Mouse (Mus musculus): ENCODE results near the gene Pir. TPM values are rescaled to one million over a fixed set of nuclear protein-coding genes. Genes with fewer than 3 reads are reported as not detected.

The Pir gene
- polyA plus RNA-seq, 1 experiment = 28.0 TPM

GRCm38 (mm10) chrX:164374586-164374985 is 105.4 kb downstream of the Pir start:
- Histone ChIP-seq H3K27ac (ENCODE audit: insufficient read depth, low read length) (no peak overlapping the region), H3K9me3 (replicated peaks; ENCODE audit: control insufficient read depth, insufficient read depth, low read length, poor library complexity, severe bottlenecking) (no peaks in the 10 kb centered on the region), H3K4me3 (ENCODE audit: low read depth, low read length) (no peak overlapping the region), H3K4me1 (ENCODE audit: control insufficient read depth, insufficient read depth, low read length) (no peaks in the 10 kb centered on the region), H3K36me3 (ENCODE audit: control insufficient read depth, insufficient read depth, low read length, poor library complexity, severe bottlenecking) (no peaks in the 10 kb centered on the region), H3K27me3 (ENCODE audit: control insufficient read depth, insufficient read depth, low read length, poor library complexity, severe bottlenecking) (no peaks in the 10 kb centered on the region), H3K9ac (ENCODE audit: low read depth, poor library complexity, severe bottlenecking) (no peak overlapping the region)
- TF ChIP-seq CTCF (IDR thresholded peaks at IDR 0.05; ENCODE audit: low read depth, low read length) (no peak), POLR2A (IDR thresholded peaks at IDR 0.05; ENCODE audit: insufficient read depth, low read length) (no peak), EP300 (IDR thresholded peaks at IDR 0.05; ENCODE audit: insufficient read depth, low read depth, low read length) (no peak)

GRCm38 (mm10) chrX:164379721-164380120 is 110.5 kb downstream of the Pir start:
- no peak overlapping the region for H3K27ac ChIP-seq (ENCODE audit: insufficient read depth, low read length)
- no peak overlapping the region for H3K4me3 ChIP-seq (ENCODE audit: low read depth, low read length)
- TF ChIP-seq POLR2A (IDR thresholded peaks at IDR 0.05; ENCODE audit: insufficient read depth, low read length) = no peak
- no peak for TF ChIP-seq EP300 (IDR thresholded peaks at IDR 0.05; ENCODE audit: insufficient read depth, low read depth, low read length)
- no peak for TF ChIP-seq CTCF (IDR thresholded peaks at IDR 0.05; ENCODE audit: low read depth, low read length)
- H3K4me1 ChIP-seq (ENCODE audit: control insufficient read depth, insufficient read depth, low read length) = no peaks in the 10 kb centered on the region
- H3K9ac ChIP-seq (ENCODE audit: low read depth, poor library complexity, severe bottlenecking) = no peak overlapping the region
- no peaks in the 10 kb centered on the region for H3K36me3 ChIP-seq (ENCODE audit: control insufficient read depth, insufficient read depth, low read length, poor library complexity, severe bottlenecking)
- H3K27me3 ChIP-seq (ENCODE audit: control insufficient read depth, insufficient read depth, low read length, poor library complexity, severe bottlenecking) = no peaks in the 10 kb centered on the region
- H3K9me3 ChIP-seq (replicated peaks; ENCODE audit: control insufficient read depth, insufficient read depth, low read length, poor library complexity, severe bottlenecking) = no peaks in the 10 kb centered on the region

- H3K9me3 ChIP-seq (replicated peaks; ENCODE audit: control insufficient read depth, insufficient read depth, low read length, poor library complexity, severe bottlenecking) = no peaks in the 10 kb centered on the region
- H3K4me1 ChIP-seq (ENCODE audit: control insufficient read depth, insufficient read depth, low read length) = no peaks in the 10 kb centered on the region
- H3K9ac ChIP-seq (ENCODE audit: low read depth, poor library complexity, severe bottlenecking) = peak overlapping the region; percentile 74
- peak overlapping the region; percentile 98 for H3K27ac ChIP-seq (ENCODE audit: insufficient read depth, low read length)
- TF ChIP-seq POLR2A (IDR thresholded peaks at IDR 0.05; ENCODE audit: insufficient read depth, low read length) (peak; percentile 65), EP300 (IDR thresholded peaks at IDR 0.05; ENCODE audit: insufficient read depth, low read depth, low read length) (peak; percentile 46; the same call in 1 of the 2 replicates), CTCF (IDR thresholded peaks at IDR 0.05; ENCODE audit: low read depth, low read length) (no peak)
- H3K4me3 ChIP-seq (ENCODE audit: low read depth, low read length) = peak overlapping the region; percentile 79
- H3K27me3 ChIP-seq (ENCODE audit: control insufficient read depth, insufficient read depth, low read length, poor library complexity, severe bottlenecking) = no peaks in the 10 kb centered on the region
- no peaks in the 10 kb centered on the region for H3K36me3 ChIP-seq (ENCODE audit: control insufficient read depth, insufficient read depth, low read length, poor library complexity, severe bottlenecking)
These were observed 112.6 kb downstream of the Pir start for GRCm38 (mm10) chrX:164381618-164382408.

DNA sequence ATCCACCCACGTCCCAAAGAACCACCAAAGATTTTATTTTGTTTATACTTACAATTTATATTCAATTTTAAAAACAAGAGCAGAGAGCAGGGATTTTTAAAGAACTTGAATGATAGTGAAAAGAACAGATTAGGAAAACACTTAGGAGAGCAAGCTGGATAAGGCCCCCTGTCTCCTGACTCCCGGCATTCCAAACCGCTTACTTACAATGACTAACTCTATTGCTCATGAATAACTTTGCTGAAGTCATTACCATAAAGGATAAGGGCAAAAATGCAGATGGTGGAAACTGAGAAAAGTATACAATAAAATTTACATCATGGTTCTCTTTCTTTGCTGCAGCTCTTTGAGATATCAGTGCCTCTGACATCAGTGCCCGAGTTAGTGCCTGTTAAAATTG is 124.9 kb downstream of the Pir start:
- H3K9me3 ChIP-seq (replicated peaks; ENCODE audit: control insufficient read depth, insufficient read depth, low read length, poor library complexity, severe bottlenecking) = no peaks in the 10 kb centered on the region
- TF ChIP-seq POLR2A (IDR thresholded peaks at IDR 0.05; ENCODE audit: insufficient read depth, low read length) (no peak), CTCF (IDR thresholded peaks at IDR 0.05; ENCODE audit: low read depth, low read length) (no peak), EP300 (IDR thresholded peaks at IDR 0.05; ENCODE audit: insufficient read depth, low read depth, low read length) (no peak)
- H3K4me1 ChIP-seq (ENCODE audit: control insufficient read depth, insufficient read depth, low read length) = no peaks in the 10 kb centered on the region
- no peaks in the 10 kb centered on the region for H3K27me3 ChIP-seq (ENCODE audit: control insufficient read depth, insufficient read depth, low read length, poor library complexity, severe bottlenecking)
- H3K36me3 ChIP-seq (ENCODE audit: control insufficient read depth, insufficient read depth, low read length, poor library complexity, severe bottlenecking) = no peaks in the 10 kb centered on the region
- H3K27ac ChIP-seq (ENCODE audit: insufficient read depth, low read length) = no peak overlapping the region
- no peak overlapping the region for H3K4me3 ChIP-seq (ENCODE audit: low read depth, low read length)
- no peak overlapping the region for H3K9ac ChIP-seq (ENCODE audit: low read depth, poor library complexity, severe bottlenecking)

- no peak overlapping the region for H3K9ac ChIP-seq (ENCODE audit: low read depth, poor library complexity, severe bottlenecking)
- no peaks in the 10 kb centered on the region for H3K36me3 ChIP-seq (ENCODE audit: control insufficient read depth, insufficient read depth, low read length, poor library complexity, severe bottlenecking)
- H3K9me3 ChIP-seq (replicated peaks; ENCODE audit: control insufficient read depth, insufficient read depth, low read length, poor library complexity, severe bottlenecking) = no peaks in the 10 kb centered on the region
- H3K4me3 ChIP-seq (ENCODE audit: low read depth, low read length) = no peak overlapping the region
- no peak overlapping the region for H3K27ac ChIP-seq (ENCODE audit: insufficient read depth, low read length)
- TF ChIP-seq CTCF (IDR thresholded peaks at IDR 0.05; ENCODE audit: low read depth, low read length) (no peak), POLR2A (IDR thresholded peaks at IDR 0.05; ENCODE audit: insufficient read depth, low read length) (no peak), EP300 (IDR thresholded peaks at IDR 0.05; ENCODE audit: insufficient read depth, low read depth, low read length) (no peak)
- H3K4me1 ChIP-seq (ENCODE audit: control insufficient read depth, insufficient read depth, low read length) = no peaks in the 10 kb centered on the region
- H3K27me3 ChIP-seq (ENCODE audit: control insufficient read depth, insufficient read depth, low read length, poor library complexity, severe bottlenecking) = no peaks in the 10 kb centered on the region
These were observed 129.3 kb downstream of the Pir start for GRCm38 (mm10) chrX:164398456-164398855.

GRCm38 (mm10) chrX:164405080-164405649 is 136.0 kb downstream of the Pir start:
- H3K4me3 ChIP-seq (ENCODE audit: low read depth, low read length) = no peak overlapping the region
- TF ChIP-seq POLR2A (IDR thresholded peaks at IDR 0.05; ENCODE audit: insufficient read depth, low read length) (no peak), EP300 (IDR thresholded peaks at IDR 0.05; ENCODE audit: insufficient read depth, low read depth, low read length) (no peak), CTCF (IDR thresholded peaks at IDR 0.05; ENCODE audit: low read depth, low read length) (no peak)
- H3K27me3 ChIP-seq (ENCODE audit: control insufficient read depth, insufficient read depth, low read length, poor library complexity, severe bottlenecking) = no peaks in the 10 kb centered on the region
- no peak overlapping the region for H3K9ac ChIP-seq (ENCODE audit: low read depth, poor library complexity, severe bottlenecking)
- H3K4me1 ChIP-seq (ENCODE audit: control insufficient read depth, insufficient read depth, low read length) = no peaks in the 10 kb centered on the region
- H3K27ac ChIP-seq (ENCODE audit: insufficient read depth, low read length) = no peak overlapping the region
- H3K9me3 ChIP-seq (replicated peaks; ENCODE audit: control insufficient read depth, insufficient read depth, low read length, poor library complexity, severe bottlenecking) = no peaks in the 10 kb centered on the region
- H3K36me3 ChIP-seq (ENCODE audit: control insufficient read depth, insufficient read depth, low read length, poor library complexity, severe bottlenecking) = no peaks in the 10 kb centered on the region
